Comparison of ENCODE assay signal across 13 mouse cellular contexts in genomic region chr2:125030591-125030990, GRCm38 (mm10). TPM values are rescaled to one million over a fixed set of nuclear protein-coding genes. Genes with fewer than 3 reads are reported as not detected.
"Had no signal": no experiment of that assay in that cellular context is flagged by ENCODE, and none has a peak within 500 bp of the region (broad histone marks: within the 10 kb centered on the region; RNA-seq: fewer than 3 reads in every experiment).

No protein-coding gene starts in this region.

- H3K27ac ChIP-seq: limb, embryonic 12.5 days; liver, embryonic 14.5 days had no signal

- H3K4me3 ChIP-seq: limb, embryonic 12.5 days; limb, embryonic 15.5 days had no signal

- H3K27me3 ChIP-seq: limb, embryonic 12.5 days; limb, embryonic 15.5 days had no signal

- H3K4me2 ChIP-seq: limb, embryonic 12.5 days; limb, embryonic 15.5 days; liver, embryonic 11.5 days; midbrain, embryonic 11.5 days had no signal

- H3K9ac ChIP-seq: limb, embryonic 12.5 days; limb, embryonic 15.5 days; liver, embryonic 14.5 days; liver, postnatal 0 days had no signal

- H3K36me3 ChIP-seq: limb, embryonic 12.5 days; limb, embryonic 15.5 days had no signal

- DNase-seq: layer of hippocampus, postnatal 36 days; liver, postnatal 0 days; midbrain, embryonic 14.5 days; thymus, adult 18-20 months; thymus, postnatal 36 days had no signal

- ATAC-seq: intestine, postnatal 0 days; liver, postnatal 0 days had no signal

- H3K9me3 ChIP-seq: limb, embryonic 12.5 days; limb, embryonic 15.5 days had no signal

RNA-seq across cellular contexts. Expression of gene Slc24a5, which starts 37.3 kb away (rescaled TPM):
- total RNA-seq: left cerebral cortex, postnatal 4 days had no signal
- polyA plus RNA-seq: intestine, postnatal 0 days; small intestine, adult 2 months had no signal
